Mouse (Mus musculus): ENCODE measurements at regions not wholly inside any gene's neighbourhood (a gene's known extent, or its start where the extent isn't known, plus 50 kb on each side); places are given as distances from the start of the nearest gene placed in this dataset.
A peak's percentile ranks its signal among the peaks of the same experiment; 100 is the strongest.

GRCm38 (mm10) chr1:183600466-183600865, 182.5 kb downstream of the Hhipl2 start:
- no peak for ATAC-seq (replicated peaks in 1 of 2; ENCODE audit: insufficient read depth in 1 of 2, low FRiP score in 2 of 2, low TSS enrichment in 1 of 2, low read depth in 1 of 2, poor library complexity in 2 of 2, severe bottlenecking in 2 of 2)

GRCm38 (mm10) chr1:183611966-183612694, 194.1 kb downstream of the Hhipl2 start:
- no peak for ATAC-seq (replicated peaks in 1 of 2; ENCODE audit: insufficient read depth in 1 of 2, low FRiP score in 2 of 2, low TSS enrichment in 1 of 2, low read depth in 1 of 2, poor library complexity in 2 of 2, severe bottlenecking in 2 of 2)

- ATAC-seq (replicated peaks in 1 of 2; ENCODE audit: insufficient read depth in 1 of 2, low FRiP score in 2 of 2, low TSS enrichment in 1 of 2, low read depth in 1 of 2, poor library complexity in 2 of 2, severe bottlenecking in 2 of 2): no peak
These were observed 201.5 kb downstream of the Hhipl2 start for GRCm38 (mm10) chr1:183619451-183620059.

- no peak for ATAC-seq (replicated peaks in 1 of 2; ENCODE audit: insufficient read depth in 1 of 2, low FRiP score in 2 of 2, low TSS enrichment in 1 of 2, low read depth in 1 of 2, poor library complexity in 2 of 2, severe bottlenecking in 2 of 2)
These were observed 204.3 kb downstream of the Hhipl2 start for GRCm38 (mm10) chr1:183622341-183622740.

GRCm38 (mm10) chr1:183624266-183624665, 206.3 kb downstream of the Hhipl2 start:
- ATAC-seq (replicated peaks in 1 of 2; ENCODE audit: insufficient read depth in 1 of 2, low FRiP score in 2 of 2, low TSS enrichment in 1 of 2, low read depth in 1 of 2, poor library complexity in 2 of 2, severe bottlenecking in 2 of 2): no peak

- no peak for ATAC-seq (replicated peaks in 1 of 2; ENCODE audit: insufficient read depth in 1 of 2, low FRiP score in 2 of 2, low TSS enrichment in 1 of 2, low read depth in 1 of 2, poor library complexity in 2 of 2, severe bottlenecking in 2 of 2)
These were observed 215.8 kb downstream of the Hhipl2 start for GRCm38 (mm10) chr1:183633810-183634209.

- ATAC-seq (replicated peaks in 1 of 2; ENCODE audit: insufficient read depth in 1 of 2, low FRiP score in 2 of 2, low TSS enrichment in 1 of 2, low read depth in 1 of 2, poor library complexity in 2 of 2, severe bottlenecking in 2 of 2): no peak
These were observed 216.8 kb downstream of the Hhipl2 start for GRCm38 (mm10) chr1:183634836-183635235.

- no peak for ATAC-seq (replicated peaks in 1 of 2; ENCODE audit: insufficient read depth in 1 of 2, low FRiP score in 2 of 2, low TSS enrichment in 1 of 2, low read depth in 1 of 2, poor library complexity in 2 of 2, severe bottlenecking in 2 of 2)
These were observed 219.2 kb downstream of the Hhipl2 start for GRCm38 (mm10) chr1:183637214-183637613.

- no peak for ATAC-seq (replicated peaks in 1 of 2; ENCODE audit: insufficient read depth in 1 of 2, low FRiP score in 2 of 2, low TSS enrichment in 1 of 2, low read depth in 1 of 2, poor library complexity in 2 of 2, severe bottlenecking in 2 of 2)
These were observed 221.3 kb downstream of the Hhipl2 start for GRCm38 (mm10) chr1:183639332-183639731.

GRCm38 (mm10) chr1:183640568-183640967, 222.6 kb downstream of the Hhipl2 start:
- no peak for ATAC-seq (replicated peaks in 1 of 2; ENCODE audit: insufficient read depth in 1 of 2, low FRiP score in 2 of 2, low TSS enrichment in 1 of 2, low read depth in 1 of 2, poor library complexity in 2 of 2, severe bottlenecking in 2 of 2)

- no peak for ATAC-seq (replicated peaks in 1 of 2; ENCODE audit: insufficient read depth in 1 of 2, low FRiP score in 2 of 2, low TSS enrichment in 1 of 2, low read depth in 1 of 2, poor library complexity in 2 of 2, severe bottlenecking in 2 of 2)
These were observed 226.0 kb downstream of the Hhipl2 start for GRCm38 (mm10) chr1:183644001-183644400.

GRCm38 (mm10) chr1:183653878-183654277, 235.9 kb downstream of the Hhipl2 start:
- ATAC-seq (replicated peaks in 1 of 2; ENCODE audit: insufficient read depth in 1 of 2, low FRiP score in 2 of 2, low TSS enrichment in 1 of 2, low read depth in 1 of 2, poor library complexity in 2 of 2, severe bottlenecking in 2 of 2): no peak

- ATAC-seq (replicated peaks in 1 of 2; ENCODE audit: insufficient read depth in 1 of 2, low FRiP score in 2 of 2, low TSS enrichment in 1 of 2, low read depth in 1 of 2, poor library complexity in 2 of 2, severe bottlenecking in 2 of 2): peak; percentile 73 to 74; a peak in 3 of 4 replicates
These were observed 239.0 kb downstream of the Hhipl2 start for GRCm38 (mm10) chr1:183657043-183657442.

- ATAC-seq (replicated peaks in 1 of 2; ENCODE audit: insufficient read depth in 1 of 2, low FRiP score in 2 of 2, low TSS enrichment in 1 of 2, low read depth in 1 of 2, poor library complexity in 2 of 2, severe bottlenecking in 2 of 2): no peak
These were observed 242.5 kb downstream of the Hhipl2 start for GRCm38 (mm10) chr1:183660541-183660940.

- no peak for ATAC-seq (replicated peaks in 1 of 2; ENCODE audit: insufficient read depth in 1 of 2, low FRiP score in 2 of 2, low TSS enrichment in 1 of 2, low read depth in 1 of 2, poor library complexity in 2 of 2, severe bottlenecking in 2 of 2)
These were observed 244.5 kb downstream of the Hhipl2 start for GRCm38 (mm10) chr1:183662369-183663043.

GRCm38 (mm10) chr1:183669271-183669670, 251.3 kb downstream of the Hhipl2 start:
- peak in 1 of 2 experiments; percentile 24; a peak in 1 of 4 replicates for ATAC-seq (replicated peaks in 1 of 2; ENCODE audit: insufficient read depth in 1 of 2, low FRiP score in 2 of 2, low TSS enrichment in 1 of 2, low read depth in 1 of 2, poor library complexity in 2 of 2, severe bottlenecking in 2 of 2)

GRCm38 (mm10) chr1:183669674-183670073, 251.7 kb downstream of the Hhipl2 start:
- peak; percentile 95 to 96 for ATAC-seq (replicated peaks in 1 of 2; ENCODE audit: insufficient read depth in 1 of 2, low FRiP score in 2 of 2, low TSS enrichment in 1 of 2, low read depth in 1 of 2, poor library complexity in 2 of 2, severe bottlenecking in 2 of 2)

GRCm38 (mm10) chr1:183670542-183670941, 252.5 kb downstream of the Hhipl2 start:
- no peak for ATAC-seq (replicated peaks in 1 of 2; ENCODE audit: insufficient read depth in 1 of 2, low FRiP score in 2 of 2, low TSS enrichment in 1 of 2, low read depth in 1 of 2, poor library complexity in 2 of 2, severe bottlenecking in 2 of 2)
